Mouse (Mus musculus) lung, embryonic 14.5 days (tissue): ENCODE data around the gene Pir. TPM values are rescaled to one million over a fixed set of nuclear protein-coding genes. Genes with fewer than 3 reads are reported as not detected.

Experiments
- ATAC-seq: fragments of 200-750 bp; cut with Nextera tagmentation; 2 replicates; pipeline ENCODE4 v1.8.0; 2017; ENCODE audit warnings: mild to moderate bottlenecking, moderate TSS enrichment, moderate library complexity; ENCODE audit not compliant: insufficient read depth
- DNase-seq: peaks from one replicate; pipeline ENCODE4 v3.0.0-alpha.2; 2015
- H3K27ac ChIP-seq: fragments of 300-500 bp; sonication (generic); 2 replicates; pipeline ENCODE4 v1.5.1; 2014; ENCODE audit warnings: low read depth, mild to moderate bottlenecking, moderate library complexity
- H3K27me3 ChIP-seq: fragments of 300-500 bp; sonication (generic); 2 replicates; pipeline ENCODE4 v1.6.1; 2014; ENCODE audit warnings: low read length, control low read depth; ENCODE audit not compliant: insufficient read depth
- H3K36me3 ChIP-seq: fragments of 300-500 bp; sonication (generic); 2 replicates; pipeline ENCODE4 v1.6.1; 2014; ENCODE audit warnings: control low read depth; ENCODE audit not compliant: insufficient read depth
- H3K4me1 ChIP-seq: fragments of 300-500 bp; sonication (generic); 2 replicates; pipeline ENCODE4 v1.6.1; 2014; ENCODE audit warnings: antibody characterized with exemption, control low read depth; ENCODE audit not compliant: insufficient read depth
- H3K4me2 ChIP-seq: fragments of 300-500 bp; sonication (generic); 2 replicates; pipeline ENCODE4 v1.6.1; 2014; ENCODE audit warnings: mild to moderate bottlenecking
- H3K4me3 ChIP-seq: fragments of 300-500 bp; sonication (generic); 2 replicates; pipeline ENCODE4 v1.5.1; 2014; ENCODE audit warnings: low read depth, low read length
- H3K9ac ChIP-seq: fragments of 300-500 bp; sonication (generic); 2 replicates; pipeline ENCODE4 v1.6.1; 2014
- H3K9me3 ChIP-seq: fragments of 300-500 bp; sonication (generic); 2 replicates; pipeline ENCODE4 v1.6.1; 2016; ENCODE audit warnings: low read depth, low read length, control low read depth
- CTCF ChIP-seq: IDR thresholded peaks from 2 replicates; pipeline ENCODE4 v1.5.1; 2016; ENCODE audit warnings: antibody characterized with exemption, low read depth
- WGBS: fragments of 180-500 bp; shearing (Covaris S2); extraction: QIAGEN DNeasy Blood & Tissue Kit; methylation state at CpG from one replicate; pipeline ENCODE4 v1.1.7; 2014; 5-methylcytosine and 5-hydroxymethylcytosine counted together
- polyA plus RNA-seq: library from polyadenylated mRNA; unstranded; fragments of >200 nt; fragmentation: Nextera tagmentation; extraction: Ambion mirVana; gene quantifications from 2 replicates; pipeline ENCODE4 v1.2.1, GENCODE M21; 2014

Gene Pir
- polyA plus RNA-seq, 1 experiment from 2014 or later: 15.9 TPM

DNA sequence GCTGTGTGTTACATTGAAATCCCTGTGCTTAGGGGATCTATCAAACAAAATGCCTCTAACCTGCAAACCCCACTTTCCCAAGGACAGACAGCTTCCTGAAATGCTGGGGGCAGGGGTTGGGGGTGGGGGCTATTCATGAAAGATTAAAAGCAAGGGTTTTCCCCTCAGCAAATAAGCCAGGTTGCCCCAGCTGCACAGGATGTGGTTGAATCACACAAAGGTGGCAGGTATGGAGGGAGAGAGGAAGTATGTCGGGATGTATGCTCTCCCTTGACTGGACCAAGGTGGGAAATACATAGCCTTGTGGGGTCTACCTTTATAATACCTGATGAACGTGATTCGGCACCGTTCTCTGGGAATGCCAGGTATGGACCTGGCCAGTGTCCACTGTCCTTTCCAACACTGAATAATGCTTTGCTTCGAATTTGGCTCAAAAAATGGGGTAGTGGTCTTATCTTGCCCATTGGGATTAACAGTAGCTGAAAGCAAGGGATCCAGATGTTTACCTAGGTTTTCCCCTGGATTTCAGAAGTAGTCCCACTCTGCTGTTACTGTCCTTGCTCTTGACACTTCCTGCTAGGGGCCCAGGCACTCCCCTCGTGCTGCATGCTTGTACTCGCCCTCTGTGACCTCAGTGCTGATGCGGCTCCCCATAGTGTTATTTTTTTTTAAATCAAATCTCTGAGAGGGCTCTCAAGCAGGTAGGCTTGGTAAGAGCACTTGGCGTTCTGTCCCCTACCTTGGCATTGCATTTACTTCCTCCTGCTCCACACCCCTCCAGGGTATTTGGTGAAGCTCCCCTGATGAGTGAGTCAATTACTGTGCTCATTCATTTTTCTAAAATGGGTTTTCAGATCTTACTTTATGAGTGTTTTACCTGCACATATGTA, 137.2 kb downstream of the Pir start:
- Histone ChIP-seq H3K4me1 (0 out of 2 replicates have a peak, but pooled peaks cover 4% of the 10 kb centered on the region), H3K27ac (peak overlapping the region; percentile 69; the same call in 1 of the 2 replicates), H3K9ac (no peak overlapping the region), H3K9me3 (no peaks in the 10 kb centered on the region), H3K36me3 (0 out of 2 replicates have a peak, but pooled peaks cover 5% of the 10 kb centered on the region), H3K4me2 (no peak overlapping the region), H3K27me3 (no peaks in the 10 kb centered on the region), H3K4me3 (no peak overlapping the region)
- ATAC-seq (no peak), DNase-seq (no peak)
- 63% methylated on average over 9 of the region's 9 CpGs for WGBS
- TF ChIP-seq CTCF: no peak

DNA sequence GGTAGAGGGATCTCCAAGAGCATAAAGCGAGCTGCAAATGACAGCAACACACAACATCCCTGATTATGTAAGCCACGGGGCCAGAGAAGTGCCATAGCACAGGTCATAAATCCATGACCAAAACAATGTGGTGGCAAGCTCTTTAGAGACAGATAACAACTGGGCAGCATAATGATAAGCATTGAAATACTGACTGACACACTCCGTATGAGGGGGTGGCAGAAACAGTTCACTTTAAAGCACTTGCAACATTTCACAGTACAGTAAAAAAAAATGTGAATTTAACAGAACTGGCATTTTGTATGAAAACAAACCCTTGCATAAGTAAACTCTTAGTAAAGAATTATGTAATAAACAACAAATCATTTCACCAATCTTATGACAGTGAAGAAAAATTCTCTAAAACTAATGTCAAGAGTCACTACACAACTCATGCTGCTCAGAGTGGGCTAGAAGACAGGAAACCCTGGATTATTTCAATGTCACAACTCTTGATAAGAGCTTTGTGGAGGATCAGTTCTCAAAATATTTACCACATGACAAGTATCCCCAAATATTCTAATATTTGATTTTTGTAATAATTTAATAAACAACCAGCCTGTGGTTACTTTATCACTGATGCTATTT, 139.2 kb downstream of the Pir start:
- peak; percentile 60 for DNase-seq
- Histone ChIP-seq H3K27me3 (no peaks in the 10 kb centered on the region), H3K9me3 (no peaks in the 10 kb centered on the region), H3K4me2 (no peak overlapping the region), H3K4me1 (0 out of 2 replicates have a peak, but pooled peaks cover 4% of the 10 kb centered on the region), H3K9ac (no peak overlapping the region), H3K4me3 (no peak overlapping the region), H3K27ac (no peak overlapping the region), H3K36me3 (no peaks in the 10 kb centered on the region)
- 55% methylated on average over 3 of the region's 3 CpGs for WGBS
- peak; percentile 76 for ATAC-seq
- no peak for TF ChIP-seq CTCF

DNA sequence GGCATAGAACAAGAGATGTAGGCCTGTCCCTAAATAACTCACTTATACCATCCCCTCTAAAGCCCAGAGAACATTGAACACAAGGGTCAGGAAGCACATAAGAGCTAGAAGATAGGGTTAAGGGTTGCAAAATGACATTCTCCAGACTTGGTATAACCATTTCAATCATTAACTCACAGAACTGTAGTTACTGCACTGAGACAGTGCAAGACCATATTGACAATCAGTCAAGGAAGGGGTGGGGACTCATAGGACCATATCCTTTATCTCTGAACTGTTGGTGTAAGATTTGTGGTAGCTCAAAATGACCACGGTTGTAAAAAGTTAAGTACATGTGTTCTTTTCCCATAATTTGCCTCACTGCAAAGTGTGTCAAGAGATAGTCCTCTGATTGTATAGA, 141.4 kb downstream of the Pir start:
- Histone ChIP-seq H3K36me3 (no peaks in the 10 kb centered on the region), H3K27me3 (no peaks in the 10 kb centered on the region), H3K4me3 (no peak overlapping the region), H3K9ac (no peak overlapping the region), H3K4me1 (0 out of 2 replicates have a peak, but pooled peaks cover 4% of the 10 kb centered on the region), H3K9me3 (no peaks in the 10 kb centered on the region), H3K4me2 (no peak overlapping the region), H3K27ac (no peak overlapping the region)
- 79% methylated on average over 1 of the region's 1 CpGs for WGBS
- ATAC-seq (no peak), DNase-seq (no peak)
- TF ChIP-seq CTCF: no peak

DNA sequence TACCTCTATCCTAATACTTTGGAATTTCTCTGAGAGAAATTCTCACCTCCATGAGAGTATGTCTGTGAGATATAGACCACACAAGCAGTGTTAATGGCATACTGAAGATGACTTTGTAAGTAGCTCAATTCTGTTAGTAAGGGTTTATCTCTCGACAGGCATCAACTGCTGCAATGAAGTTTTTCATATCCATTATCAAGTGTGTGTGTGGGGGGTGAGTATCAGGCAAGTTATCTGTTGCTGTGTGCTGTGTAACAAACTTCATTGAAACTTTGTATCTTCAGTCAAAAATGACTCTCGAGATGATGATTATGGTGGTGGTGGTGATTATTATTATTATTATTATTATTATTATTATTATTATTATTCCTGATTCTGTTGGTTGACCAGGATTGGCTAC, 147.6 kb downstream of the Pir start:
- DNase-seq (no peak), ATAC-seq (no peak)
- Histone ChIP-seq H3K36me3 (no peaks in the 10 kb centered on the region), H3K4me1 (no peaks in the 10 kb centered on the region), H3K4me2 (no peak overlapping the region), H3K4me3 (no peak overlapping the region), H3K27ac (no peak overlapping the region), H3K9me3 (no peaks in the 10 kb centered on the region), H3K27me3 (no peaks in the 10 kb centered on the region), H3K9ac (no peak overlapping the region)
- TF ChIP-seq CTCF: no peak
- 74% methylated on average over 2 of the region's 2 CpGs for WGBS

DNA sequence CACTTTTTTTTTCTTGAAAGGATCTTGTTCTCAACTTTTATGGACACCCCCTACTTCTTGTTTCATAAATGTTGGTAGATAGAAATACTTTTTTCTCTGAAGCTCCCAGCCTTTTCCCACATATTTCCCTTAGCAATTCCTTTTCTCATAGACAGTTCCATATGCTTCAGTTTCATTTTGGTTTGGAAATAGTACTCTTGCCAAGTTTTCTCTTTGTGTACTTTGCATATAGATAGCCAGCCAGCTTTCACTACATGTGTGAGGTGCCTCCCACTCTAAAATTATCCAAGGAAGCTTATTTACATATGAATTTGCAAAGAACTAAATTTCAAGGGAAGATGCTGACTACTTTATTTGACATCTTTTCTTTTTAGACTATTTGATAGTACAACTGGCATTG, 148.8 kb downstream of the Pir start:
- Histone ChIP-seq H3K36me3 (peaks cover 7% of the 10 kb centered on the region), H3K4me3 (no peak overlapping the region), H3K9ac (no peak overlapping the region), H3K4me2 (no peak overlapping the region), H3K4me1 (no peaks in the 10 kb centered on the region), H3K27me3 (no peaks in the 10 kb centered on the region), H3K27ac (no peak overlapping the region), H3K9me3 (no peaks in the 10 kb centered on the region)
- TF ChIP-seq CTCF: no peak
- DNase-seq (no peak), ATAC-seq (no peak)

DNA sequence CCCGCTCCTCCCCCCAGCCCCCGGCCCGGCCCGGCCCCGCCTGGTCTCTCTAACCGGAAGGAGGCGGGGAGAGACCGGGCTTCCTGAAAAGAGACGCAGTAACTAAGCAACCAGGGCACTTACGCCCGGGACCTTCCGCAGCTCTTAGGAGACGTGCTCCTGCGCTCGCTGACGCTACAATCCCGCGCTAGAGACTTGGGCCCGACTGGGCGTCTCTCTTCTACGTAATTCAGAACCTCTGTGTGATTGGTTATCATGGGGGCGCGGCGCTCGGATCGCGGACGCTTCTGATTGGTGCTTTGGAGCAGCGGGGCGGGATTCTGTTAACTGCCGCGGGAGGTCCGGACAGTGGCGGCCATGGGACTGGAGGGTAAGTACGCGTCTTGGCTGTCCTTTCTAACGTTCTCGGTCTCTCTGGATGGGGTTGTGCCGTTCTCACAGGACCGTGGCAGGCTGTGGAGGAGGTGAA, 150.3 kb downstream of the Pir start, which contains the start of gene Piga:
Gene Piga (plus strand): TSS at position 317 of the 469 bp plus-strand sequence.
- peak within 1 kb of the TSS; percentile 69 for H3K27ac ChIP-seq
- peak within 1 kb of the TSS; percentile 55 for H3K4me3 ChIP-seq
- DNase-seq (peak; percentile 96), ATAC-seq (peak; percentile 99)
- H3K36me3 ChIP-seq: peaks cover 20% of the 10 kb centered on the region
- no peak for TF ChIP-seq CTCF
- no peaks in the 10 kb centered on the region for H3K4me1 ChIP-seq
- no peaks in the 10 kb centered on the region for H3K27me3 ChIP-seq
- H3K9me3 ChIP-seq: no peaks in the 10 kb centered on the region
- 8% methylated on average over 36 of the region's 40 CpGs for WGBS
- peak within 1 kb of the TSS; percentile 64 for H3K9ac ChIP-seq
- peak within 1 kb of the TSS; percentile 55 for H3K4me2 ChIP-seq

DNA sequence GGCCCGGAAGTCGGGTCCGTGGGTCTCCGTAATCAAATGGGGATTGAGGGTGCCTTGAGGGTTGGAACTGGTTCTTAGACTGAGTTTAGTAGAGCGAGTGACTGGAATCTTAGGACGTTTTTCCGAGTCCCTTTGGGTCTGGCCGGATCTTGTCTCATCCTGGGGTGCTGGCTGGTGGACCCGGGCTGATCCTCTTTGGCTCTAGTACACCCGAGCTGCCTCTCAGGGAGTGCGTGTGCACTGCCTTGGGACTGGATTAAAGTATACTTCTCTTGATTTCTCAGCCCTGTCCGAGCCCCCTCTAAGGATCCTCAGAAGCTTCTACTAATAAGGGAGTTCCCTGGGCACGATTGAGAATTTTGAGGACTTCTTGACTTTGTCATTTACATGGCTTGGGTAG, 150.8 kb downstream of the Pir start:
- H3K4me3 ChIP-seq: peak overlapping the region; percentile 55
- no peaks in the 10 kb centered on the region for H3K27me3 ChIP-seq
- peaks cover 24% of the 10 kb centered on the region for H3K36me3 ChIP-seq
- ATAC-seq (peak; percentile 16; the same call in 1 of the 2 replicates), DNase-seq (no peak)
- H3K4me1 ChIP-seq: no peaks in the 10 kb centered on the region
- WGBS: 7% methylated on average over 13 of the region's 13 CpGs
- no peak for TF ChIP-seq CTCF
- H3K27ac ChIP-seq: peak overlapping the region; percentile 69
- H3K9me3 ChIP-seq: no peaks in the 10 kb centered on the region
- peak overlapping the region; percentile 55 for H3K4me2 ChIP-seq
- H3K9ac ChIP-seq: peak overlapping the region; percentile 64
